Mouse (Mus musculus): ENCODE results near the gene Shtn1. TPM values are rescaled to one million over a fixed set of nuclear protein-coding genes. Genes with fewer than 3 reads are reported as not detected.
A peak's percentile ranks its signal among the peaks of the same experiment; 100 is the strongest.

The Shtn1 gene
- total and polyA plus RNA-seq, 2 experiments from 2014 or later = 0.45 to 0.95 TPM

GRCm38 (mm10) chr19:59021644-59022043, 54.3 kb downstream of the Shtn1 start:
- Histone ChIP-seq H3K27me3 (ENCODE audit: control insufficient read depth, insufficient read depth, low read length) (no peaks in the 10 kb centered on the region), H3K27ac (ENCODE audit: low read depth) (no peak overlapping the region), H3K4me2 (ENCODE audit: low read depth, low read length) (no peak overlapping the region), H3K4me1 (ENCODE audit: control insufficient read depth, insufficient read depth) (no peaks in the 10 kb centered on the region), H3K9me3 (replicated peaks; ENCODE audit: control insufficient read depth, low read length) (peaks cover 4% of the 10 kb centered on the region; the same call in 1 of the 2 replicates), H3K4me3 (ENCODE audit: low read depth, low read length) (no peak overlapping the region), H3K36me3 (replicated peaks; ENCODE audit: control insufficient read depth, insufficient read depth, low read length) (no peaks in the 10 kb centered on the region), H3K9ac (replicated peaks; ENCODE audit: low read depth, low read length) (no peak overlapping the region)
- no peak for TF ChIP-seq EP300 (IDR thresholded peaks at IDR 0.05; ENCODE audit: low read depth)
- no peak for TF ChIP-seq CTCF (IDR thresholded peaks at IDR 0.05; ENCODE audit: low read depth)
- no peak for ATAC-seq (ENCODE audit: insufficient read depth, low read depth)
- DNase-seq (ENCODE audit: low spot score) = no peak

DNA sequence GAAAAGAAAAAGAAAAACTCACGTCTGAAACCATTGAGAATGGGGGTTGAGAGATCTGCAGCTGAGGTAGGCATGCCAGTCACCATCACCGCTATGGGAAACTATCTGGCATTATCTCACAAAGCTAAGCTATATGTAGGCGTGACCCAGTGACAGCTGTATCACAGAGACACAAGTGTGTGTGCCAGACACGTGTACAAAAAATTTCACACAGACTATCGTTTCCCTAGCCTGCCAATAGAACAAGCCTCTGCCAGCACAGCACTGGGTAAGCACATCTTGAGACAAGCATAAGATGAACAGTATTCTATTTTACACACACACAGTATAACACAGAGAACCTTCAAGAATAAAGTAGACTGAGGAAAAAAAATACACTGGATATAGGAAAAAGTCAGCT, 65.1 kb downstream of the Shtn1 start:
- Histone ChIP-seq H3K4me3 (ENCODE audit: low read depth, low read length) (no peak overlapping the region), H3K9me3 (replicated peaks; ENCODE audit: control insufficient read depth, low read length) (no peaks in the 10 kb centered on the region), H3K27me3 (ENCODE audit: control insufficient read depth, insufficient read depth, low read length) (no peaks in the 10 kb centered on the region), H3K4me1 (ENCODE audit: control insufficient read depth, insufficient read depth) (no peaks in the 10 kb centered on the region), H3K4me2 (ENCODE audit: low read depth, low read length) (no peak overlapping the region), H3K27ac (ENCODE audit: low read depth) (no peak overlapping the region), H3K36me3 (replicated peaks; ENCODE audit: control insufficient read depth, insufficient read depth, low read length) (no peaks in the 10 kb centered on the region), H3K9ac (replicated peaks; ENCODE audit: low read depth, low read length) (no peak overlapping the region)
- TF ChIP-seq EP300 (IDR thresholded peaks at IDR 0.05; ENCODE audit: low read depth) (no peak), CTCF (IDR thresholded peaks at IDR 0.05; ENCODE audit: low read depth) (no peak)
- no peak for ATAC-seq (ENCODE audit: insufficient read depth, low read depth)
- DNase-seq (ENCODE audit: low spot score) = no peak
- 33% methylated on average over 5 of the region's 5 CpGs for WGBS

GRCm38 (mm10) chr19:59006577-59007340, 69.1 kb downstream of the Shtn1 start:
- Histone ChIP-seq H3K4me3 (ENCODE audit: low read depth, low read length) (no peak overlapping the region), H3K27ac (ENCODE audit: low read depth) (no peak overlapping the region), H3K9me3 (replicated peaks; ENCODE audit: control insufficient read depth, low read length) (no peaks in the 10 kb centered on the region), H3K4me1 (ENCODE audit: control insufficient read depth, insufficient read depth) (no peaks in the 10 kb centered on the region), H3K9ac (replicated peaks; ENCODE audit: low read depth, low read length) (no peak overlapping the region), H3K27me3 (ENCODE audit: control insufficient read depth, insufficient read depth, low read length) (no peaks in the 10 kb centered on the region), H3K4me2 (ENCODE audit: low read depth, low read length) (no peak overlapping the region), H3K36me3 (replicated peaks; ENCODE audit: control insufficient read depth, insufficient read depth, low read length) (no peaks in the 10 kb centered on the region)
- ATAC-seq (ENCODE audit: insufficient read depth, low read depth) = no peak
- no peak for TF ChIP-seq CTCF (IDR thresholded peaks at IDR 0.05; ENCODE audit: low read depth)
- TF ChIP-seq EP300 (IDR thresholded peaks at IDR 0.05; ENCODE audit: low read depth) = no peak
- 80% methylated on average over 15 of the region's 15 CpGs for WGBS
- DNase-seq (ENCODE audit: low spot score) = no peak

DNA sequence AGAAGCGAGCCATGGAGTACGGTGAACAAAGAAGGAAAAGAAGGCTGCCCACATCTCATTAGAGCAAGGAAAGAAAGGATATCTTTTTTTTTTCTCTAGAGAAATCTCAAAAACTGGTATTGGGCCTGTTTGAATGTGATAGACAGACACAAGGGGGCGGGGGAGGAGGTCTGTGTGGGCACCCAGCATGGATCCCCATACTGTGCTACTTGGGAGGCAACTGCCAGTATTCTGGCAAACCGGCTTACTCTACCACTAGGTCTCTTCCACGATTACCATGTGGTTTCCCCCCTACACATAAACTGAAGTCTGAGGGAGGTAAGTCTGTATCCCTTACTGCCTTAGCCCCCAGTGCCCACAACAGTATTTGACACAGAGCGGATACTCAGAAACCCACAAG, 73.1 kb downstream of the Shtn1 start:
- no peaks in the 10 kb centered on the region for H3K4me1 ChIP-seq (ENCODE audit: control insufficient read depth, insufficient read depth)
- 81% methylated on average over 6 of the region's 6 CpGs for WGBS
- TF ChIP-seq EP300 (IDR thresholded peaks at IDR 0.05; ENCODE audit: low read depth) = no peak
- TF ChIP-seq CTCF (IDR thresholded peaks at IDR 0.05; ENCODE audit: low read depth) = no peak
- no peaks in the 10 kb centered on the region for H3K9me3 ChIP-seq (replicated peaks; ENCODE audit: control insufficient read depth, low read length)
- no peak overlapping the region for H3K4me2 ChIP-seq (ENCODE audit: low read depth, low read length)
- DNase-seq (ENCODE audit: low spot score) = no peak
- no peak overlapping the region for H3K4me3 ChIP-seq (ENCODE audit: low read depth, low read length)
- no peak overlapping the region for H3K27ac ChIP-seq (ENCODE audit: low read depth)
- H3K36me3 ChIP-seq (replicated peaks; ENCODE audit: control insufficient read depth, insufficient read depth, low read length) = no peaks in the 10 kb centered on the region
- no peak for ATAC-seq (ENCODE audit: insufficient read depth, low read depth)
- H3K9ac ChIP-seq (replicated peaks; ENCODE audit: low read depth, low read length) = no peak overlapping the region
- H3K27me3 ChIP-seq (ENCODE audit: control insufficient read depth, insufficient read depth, low read length) = no peaks in the 10 kb centered on the region

GRCm38 (mm10) chr19:58981571-58981970, 94.3 kb downstream of the Shtn1 start:
- H3K4me3 ChIP-seq (ENCODE audit: low read depth, low read length) = no peak overlapping the region
- no peak for ATAC-seq (ENCODE audit: insufficient read depth, low read depth)
- no peaks in the 10 kb centered on the region for H3K4me1 ChIP-seq (ENCODE audit: control insufficient read depth, insufficient read depth)
- no peak for DNase-seq (ENCODE audit: low spot score)
- no peak overlapping the region for H3K9ac ChIP-seq (replicated peaks; ENCODE audit: low read depth, low read length)
- H3K27ac ChIP-seq (ENCODE audit: low read depth) = no peak overlapping the region
- 52% methylated on average over 9 of the region's 9 CpGs for WGBS
- H3K36me3 ChIP-seq (replicated peaks; ENCODE audit: control insufficient read depth, insufficient read depth, low read length) = no peaks in the 10 kb centered on the region
- TF ChIP-seq CTCF (IDR thresholded peaks at IDR 0.05; ENCODE audit: low read depth) (no peak), EP300 (IDR thresholded peaks at IDR 0.05; ENCODE audit: low read depth) (no peak)
- H3K4me2 ChIP-seq (ENCODE audit: low read depth, low read length) = no peak overlapping the region
- H3K27me3 ChIP-seq (ENCODE audit: control insufficient read depth, insufficient read depth, low read length) = peaks cover 9% of the 10 kb centered on the region; the same call in 1 of the 2 replicates
- no peaks in the 10 kb centered on the region for H3K9me3 ChIP-seq (replicated peaks; ENCODE audit: control insufficient read depth, low read length)

GRCm38 (mm10) chr19:58980056-58980440, 95.9 kb downstream of the Shtn1 start:
- Histone ChIP-seq H3K9ac (replicated peaks; ENCODE audit: low read depth, low read length) (no peak overlapping the region), H3K27ac (ENCODE audit: low read depth) (no peak overlapping the region), H3K36me3 (replicated peaks; ENCODE audit: control insufficient read depth, insufficient read depth, low read length) (no peaks in the 10 kb centered on the region), H3K27me3 (ENCODE audit: control insufficient read depth, insufficient read depth, low read length) (peaks cover 9% of the 10 kb centered on the region; the same call in 1 of the 2 replicates), H3K4me2 (ENCODE audit: low read depth, low read length) (peak overlapping the region; percentile 46), H3K4me1 (ENCODE audit: control insufficient read depth, insufficient read depth) (no peaks in the 10 kb centered on the region), H3K9me3 (replicated peaks; ENCODE audit: control insufficient read depth, low read length) (no peaks in the 10 kb centered on the region), H3K4me3 (ENCODE audit: low read depth, low read length) (peak overlapping the region; percentile 19)
- no peak for DNase-seq (ENCODE audit: low spot score)
- WGBS = 58% methylated on average over 5 of the region's 5 CpGs
- TF ChIP-seq CTCF (IDR thresholded peaks at IDR 0.05; ENCODE audit: low read depth) = no peak
- TF ChIP-seq EP300 (IDR thresholded peaks at IDR 0.05; ENCODE audit: low read depth) = no peak
- ATAC-seq (ENCODE audit: insufficient read depth, low read depth) = no peak
